Mouse (Mus musculus) ES-E14 (cell line): ENCODE data around the gene Gm36028.

Experiments
- CHD2 ChIP-seq: IDR thresholded peaks from 2 replicates; pipeline ENCODE4 v1.6.1; 2014; ENCODE audit warnings: mild to moderate bottlenecking, low read depth, low read length, inconsistent platforms
- HCFC1 ChIP-seq: IDR thresholded peaks from 2 replicates; pipeline ENCODE4 v1.6.1; 2012; ENCODE audit warnings: low read length, inconsistent platforms, borderline replicate concordance; ENCODE audit not compliant: insufficient read depth
- MAFK ChIP-seq: IDR thresholded peaks from 2 replicates; pipeline ENCODE4 v1.6.1; 2014; ENCODE audit warnings: mild to moderate bottlenecking, low read depth, low read length, inconsistent platforms; ENCODE audit not compliant: insufficient read depth
- ZC3H11A ChIP-seq: IDR thresholded peaks from 2 replicates; pipeline ENCODE4 v1.6.1; 2012; ENCODE audit warnings: low read depth, mild to moderate bottlenecking, inconsistent platforms, low read length, borderline replicate concordance

- TF ChIP-seq ZC3H11A (no peak), MAFK (no peak), HCFC1 (no peak), CHD2 (no peak)
Observed at GRCm38 (mm10) chr16:37861029-37861428, at the start of gene Gm36028.
